Mouse (Mus musculus) heart, adult 2 months (tissue): ENCODE measurements around the gene Dip2c.

Experiments used
- CTCF ChIP-seq: fragments of 200-600 bp; IDR thresholded peaks from 2 replicates; pipeline ENCODE4 v1.8.1; 2022; ENCODE audit warnings: antibody characterized with exemption, mild to moderate bottlenecking, moderate library complexity
- EP300 ChIP-seq: fragments of 200-500 bp; IDR thresholded peaks from 2 replicates; pipeline ENCODE4 v1.6.1; 2011; ENCODE audit warnings: low read depth, low read length, control low read depth; ENCODE audit not compliant: insufficient read depth
- POLR2A ChIP-seq: fragments of 200-500 bp; IDR thresholded peaks from 2 replicates; pipeline ENCODE4 v1.6.1; 2011; ENCODE audit warnings: mild to moderate bottlenecking, low read depth, low read length, control low read depth; ENCODE audit not compliant: insufficient read depth

DNA sequence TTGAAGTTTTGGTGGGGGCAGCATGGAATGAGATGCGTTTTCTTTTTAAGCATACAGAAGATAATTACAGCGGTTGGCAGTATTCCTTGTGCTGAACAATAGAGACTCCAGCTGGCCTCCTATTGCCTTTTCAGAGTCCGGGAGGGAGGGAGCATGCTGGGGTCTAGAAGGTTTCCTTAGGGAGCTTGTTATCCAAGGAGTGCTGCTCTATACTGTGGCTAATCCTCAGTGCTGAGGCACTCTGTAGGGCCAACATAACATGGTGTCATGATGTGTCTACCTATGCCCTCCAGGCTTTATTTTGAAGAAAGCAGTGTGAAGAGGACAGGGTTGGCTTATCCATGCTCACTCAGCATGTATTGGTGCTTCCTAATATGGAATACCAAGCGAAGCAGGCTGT is 79.0 kb downstream of the Dip2c start:
- TF ChIP-seq POLR2A (no peak), CTCF (no peak), EP300 (no peak)
